Mouse (Mus musculus) E14TG2a.4 (cell line): Measurements from ENCODE around the gene Acot5.

Experiments used
- CTCF ChIP-seq: conservative IDR thresholded peaks from 2 replicates; pipeline ENCODE4 v1.5.1; 2014; ENCODE audit warnings: low read length
- NANOG ChIP-seq: IDR thresholded peaks from 2 replicates; pipeline ENCODE4 v1.6.1; 2014; ENCODE audit warnings: borderline replicate concordance, low read length, mixed read lengths

GRCm38 (mm10) chr12:84063833-84064232, 5.3 kb upstream of the Acot5 start:
- TF ChIP-seq CTCF, result no peak
- no peak for TF ChIP-seq NANOG
